In genomic region chr2:20945596-20945995, GRCm38 (mm10) we compare ENCODE assay signal across 17 mouse cellular contexts. TPM values are rescaled to one million over a fixed set of nuclear protein-coding genes. Genes with fewer than 3 reads are reported as not detected.
DNase-seq lines count a peak whose midpoint lies in the region; ATAC-seq and TF ChIP-seq lines count a peak whose summit lies in the region.
"Had no signal": no experiment of that assay in that cellular context is flagged by ENCODE, and none has a peak within 500 bp of the region (broad histone marks: within the 10 kb centered on the region; RNA-seq: fewer than 3 reads in every experiment).

No protein-coding gene starts in this region.

- H3K4me3 ChIP-seq in heart, embryonic 10.5 days: no peak overlapping the region
- no peak overlapping the region for H3K4me3 ChIP-seq in C2C12 (ENCODE audit: insufficient read depth, poor library complexity, severe bottlenecking)
- H3K4me3 ChIP-seq in forebrain, embryonic 13.5 days: no peak overlapping the region
- H3K4me3 ChIP-seq: embryonic facial prominence, embryonic 13.5 days; heart, embryonic 13.5 days; hindbrain, embryonic 15.5 days had no signal

- H3K27ac ChIP-seq in heart, embryonic 10.5 days: no peak overlapping the region
- H3K27ac ChIP-seq in forebrain, embryonic 13.5 days: peak overlapping the region; percentile 84; the same call in 1 of the 2 replicates
- H3K27ac ChIP-seq: embryonic facial prominence, embryonic 13.5 days; heart, embryonic 13.5 days; hindbrain, embryonic 15.5 days had no signal

- no peaks in the 10 kb centered on the region for H3K9me3 ChIP-seq in heart, embryonic 10.5 days
- H3K9me3 ChIP-seq in forebrain, embryonic 13.5 days (replicated peaks): no peaks in the 10 kb centered on the region
- H3K9me3 ChIP-seq: embryonic facial prominence, embryonic 13.5 days; heart, embryonic 13.5 days; hindbrain, embryonic 15.5 days had no signal

- H3K79me2 ChIP-seq in C2C12 (ENCODE audit: control insufficient read depth, insufficient read depth): peaks cover 98% of the 10 kb centered on the region

- TF ChIP-seq CTCF in C2C12 (IDR thresholded peaks at IDR 0.05; ENCODE audit: control insufficient read depth, insufficient read depth, insufficient read length): no peak

- H3K79me3 ChIP-seq in C2C12 (ENCODE audit: low read depth): peaks cover 77% of the 10 kb centered on the region

- whole genome bisulfite sequencing in heart, embryonic 10.5 days: 91% methylated on average over 5 of the region's 5 CpGs
- 89% methylated on average over 5 of the region's 5 CpGs for WGBS in forebrain, embryonic 13.5 days

- H3K4me2 ChIP-seq in forebrain, embryonic 13.5 days: no peak overlapping the region
- H3K4me2 ChIP-seq: embryonic facial prominence, embryonic 13.5 days; heart, embryonic 13.5 days; hindbrain, embryonic 15.5 days had no signal

- peaks cover 59% of the 10 kb centered on the region for H3K4me1 ChIP-seq in heart, embryonic 10.5 days
- H3K4me1 ChIP-seq in forebrain, embryonic 13.5 days: peaks cover 58% of the 10 kb centered on the region

- no peak for ATAC-seq in forebrain, embryonic 13.5 days
- ATAC-seq: CD4-positive, CD25-positive, alpha-beta regulatory T cell, adult 4 months; intestine, embryonic 16.5 days had no signal

- peak; percentile 15 for DNase-seq in heart, adult 11 months
- DNase-seq in heart, embryonic 10.5 days (ENCODE audit: low spot score): no peak
- DNase-seq in cerebellum, postnatal 14 days: no peak
- DNase-seq in gastrocnemius, postnatal 25 days: no peak
- DNase-seq: adrenal gland, postnatal 10 days; cerebellum, adult 11 months; cerebellum, adult 8-10 months; cerebellum, postnatal 25 days; gastrocnemius, postnatal 10 days; heart, postnatal 36 days had no signal

- H3K9ac ChIP-seq in forebrain, embryonic 13.5 days: no peak overlapping the region
- H3K9ac ChIP-seq: embryonic facial prominence, embryonic 13.5 days; heart, embryonic 13.5 days; hindbrain, embryonic 15.5 days had no signal

- H3ac ChIP-seq in C2C12 (ENCODE audit: control insufficient read depth, insufficient read length, low read depth): no peak overlapping the region

- no peaks in the 10 kb centered on the region for H3K36me3 ChIP-seq in heart, embryonic 10.5 days
- no peaks in the 10 kb centered on the region for H3K36me3 ChIP-seq in C2C12 (ENCODE audit: control insufficient read depth, insufficient read depth)
- H3K36me3 ChIP-seq in forebrain, embryonic 13.5 days (ENCODE audit: poor library complexity, severe bottlenecking): no peaks in the 10 kb centered on the region
- H3K36me3 ChIP-seq: embryonic facial prominence, embryonic 13.5 days; heart, embryonic 13.5 days; hindbrain, embryonic 15.5 days had no signal

- no peaks in the 10 kb centered on the region for H3K27me3 ChIP-seq in heart, embryonic 10.5 days (ENCODE audit: insufficient read depth, poor library complexity, severe bottlenecking)
- no peaks in the 10 kb centered on the region for H3K27me3 ChIP-seq in C2C12 (ENCODE audit: control insufficient read depth, insufficient read depth, insufficient read length)
- no peaks in the 10 kb centered on the region for H3K27me3 ChIP-seq in forebrain, embryonic 13.5 days
- H3K27me3 ChIP-seq: embryonic facial prominence, embryonic 13.5 days; heart, embryonic 13.5 days; hindbrain, embryonic 15.5 days had no signal

TF ChIP-seq in C2C12, 6 proteins besides CTCF, POLR2A, EP300 and RAD21:
- TF ChIP-seq MYOG (IDR thresholded peaks at IDR 0.05; ENCODE audit: control insufficient read depth, extremely low read depth, insufficient read length) (no peak), CEBPB (IDR thresholded peaks at IDR 0.05; ENCODE audit: low read depth) (no peak), FOSL1 (IDR thresholded peaks at IDR 0.05; ENCODE audit: insufficient read depth, low read length, poor library complexity, severe bottlenecking) (peak; percentile 32), MYOD1 (IDR thresholded peaks at IDR 0.05; ENCODE audit: control insufficient read depth, insufficient read length, low read depth) (peak; percentile 98), MAX (IDR thresholded peaks at IDR 0.05) (peak; percentile 60), USF1 (IDR thresholded peaks at IDR 0.05; ENCODE audit: low read depth) (no peak)
TF ChIP-seq in C2C12: peak in this region for 3.

RNA-seq across cellular contexts. Expression of gene Arhgap21, which starts 23.1 kb away (rescaled TPM):
- polyA plus RNA-seq in heart, embryonic 10.5 days (2016; fragmentation: Nextera tagmentation; extraction: Ambion mirVana): 15.2 and 18.7 TPM in 2 replicates
- polyA plus RNA-seq in C2C12 (2012; fragmentation: generic; extraction: Trizol): 15.9 TPM
- 37.1 and 38.6 TPM in 2 replicates for polyA plus RNA-seq in forebrain, embryonic 13.5 days (2015; fragmentation: Nextera tagmentation; extraction: Ambion mirVana)
- 10 to 100 TPM; 24.1 to 30.2 TPM for total RNA-seq in gastrocnemius, postnatal 25 days (2021)
